Mouse (Mus musculus) neural tube, embryonic 10.5 days (tissue): Measurements from ENCODE around the gene Atxn7l3.

Experiments
- DNase-seq: peaks from one replicate; pipeline ENCODE4 v3.0.0-alpha.2; 2017; ENCODE audit warnings: low spot score; ENCODE audit errors: extremely low spot score

Atxn7l3 gene

GRCm38 (mm10) chr11:102265816-102266215 is 30.6 kb downstream of the Atxn7l3 start:
- DNase-seq: no peak

DNA sequence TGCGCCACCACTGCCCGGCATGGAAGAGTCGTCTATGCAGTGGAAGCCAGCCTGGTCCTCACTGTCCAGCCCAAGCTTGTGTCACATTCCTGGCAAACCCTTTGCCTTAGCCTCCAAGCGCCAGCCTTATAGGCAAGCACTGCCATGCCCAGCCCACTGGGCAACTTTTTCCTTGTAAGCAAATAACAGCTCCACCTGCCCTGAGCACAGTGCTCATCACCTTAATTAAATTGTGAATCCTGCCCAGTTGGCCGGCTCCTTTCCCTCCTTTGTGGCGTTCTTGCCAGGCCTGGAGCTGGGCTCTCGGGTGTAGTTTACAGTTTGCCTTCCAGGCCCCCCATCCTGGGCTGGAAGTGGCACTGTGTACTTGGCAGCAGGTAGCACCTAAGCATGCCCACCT is 33.2 kb downstream of the Atxn7l3 start:
- DNase-seq: no peak

DNA sequence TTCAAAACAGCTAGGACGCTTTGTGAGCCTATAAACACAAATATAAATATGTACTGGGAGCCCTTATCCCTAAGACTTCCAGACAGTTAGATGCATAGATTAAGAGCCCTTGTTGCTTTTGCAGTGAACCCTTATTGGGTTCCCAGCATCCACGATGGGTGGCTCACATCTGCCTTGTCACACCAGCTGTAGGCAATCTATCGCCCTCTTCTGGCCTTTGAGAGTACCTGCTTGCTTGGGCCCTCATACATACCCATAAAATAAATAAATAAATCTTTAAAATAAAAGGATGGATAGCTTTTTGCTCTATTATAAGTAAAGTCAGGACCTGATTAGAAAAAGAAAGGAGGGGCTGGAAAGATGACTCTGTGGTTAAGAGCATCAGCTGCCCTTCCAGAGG is 37.9 kb downstream of the Atxn7l3 start:
- no peak for DNase-seq

DNA sequence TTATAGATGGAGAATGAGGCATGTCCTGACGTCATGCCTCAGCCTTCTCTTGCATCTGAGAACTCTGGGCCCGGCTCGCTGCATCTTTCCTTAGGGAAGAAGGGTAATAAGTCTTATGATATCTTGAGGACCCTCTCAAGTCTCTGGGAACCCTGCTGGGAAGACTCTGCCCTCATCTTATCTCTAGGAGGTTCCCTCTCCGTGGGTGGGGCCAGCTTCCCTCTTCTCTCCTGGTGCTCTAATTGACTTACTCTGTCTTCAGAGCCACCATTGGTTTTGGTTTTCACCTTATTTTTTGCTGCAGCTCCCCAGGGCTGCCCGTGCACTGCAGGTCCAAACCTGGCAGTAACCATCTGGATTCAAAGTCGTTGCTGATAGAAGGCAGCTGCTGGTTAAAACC is 38.3 kb downstream of the Atxn7l3 start:
- DNase-seq: no peak

DNA sequence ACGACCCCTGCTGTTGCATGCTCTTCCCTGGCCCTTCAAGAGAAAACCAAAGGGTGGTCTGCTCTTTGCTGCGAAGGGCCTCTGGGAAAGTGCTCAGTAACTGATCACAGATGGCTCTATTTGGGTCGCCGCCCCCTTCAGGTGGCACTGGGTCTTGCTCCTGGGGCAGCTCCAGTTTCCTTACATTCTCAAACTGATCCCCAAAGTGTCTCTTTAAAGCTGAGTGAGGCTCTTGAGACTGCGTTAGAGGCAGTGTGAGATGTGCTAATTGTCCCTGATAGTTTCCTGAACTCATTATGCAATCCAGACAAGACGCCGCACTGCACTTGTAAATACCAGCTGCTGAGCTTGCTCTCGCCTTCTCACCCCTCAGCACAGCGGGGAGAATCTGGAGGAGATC is 38.9 kb downstream of the Atxn7l3 start:
- no peak for DNase-seq

GRCm38 (mm10) chr11:102249351-102250090 is 46.9 kb downstream of the Atxn7l3 start:
- no peak for DNase-seq

GRCm38 (mm10) chr11:102248630-102249230 is 47.7 kb downstream of the Atxn7l3 start, which contains the start of gene BC030867:
TSS of gene BC030867 (plus strand) at chr11:102248882.
- peak; percentile 99 for DNase-seq

DNA sequence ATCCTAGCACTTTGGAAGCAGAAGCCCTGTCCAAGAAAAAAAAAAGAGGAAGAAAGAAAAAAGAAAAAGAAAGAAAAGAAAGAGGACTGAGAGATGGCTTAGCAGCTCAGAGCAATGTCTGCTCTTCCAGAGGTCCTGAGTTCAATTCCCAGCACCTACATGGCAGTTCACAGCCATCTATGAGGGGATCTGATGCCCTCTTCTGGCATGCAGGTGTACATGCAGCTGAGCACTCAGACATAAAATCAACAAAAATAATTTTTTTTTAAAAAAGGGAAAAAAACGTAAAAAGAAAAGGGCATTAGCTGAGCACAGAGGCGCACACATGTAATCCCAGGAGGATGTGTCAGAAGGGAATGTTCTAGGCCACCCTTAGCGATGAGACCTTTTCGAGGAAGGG is 49.6 kb downstream of the Atxn7l3 start:
- no peak for DNase-seq

GRCm38 (mm10) chr11:102246273-102246635 is 50.2 kb downstream of the Atxn7l3 start:
- DNase-seq: no peak

GRCm38 (mm10) chr11:102245581-102246272 is 50.7 kb downstream of the Atxn7l3 start:
- DNase-seq: no peak

GRCm38 (mm10) chr11:102244926-102245449 is 51.4 kb downstream of the Atxn7l3 start:
- DNase-seq: peak; percentile 54

GRCm38 (mm10) chr11:102241874-102242273 is 54.6 kb downstream of the Atxn7l3 start:
- no peak for DNase-seq

DNA sequence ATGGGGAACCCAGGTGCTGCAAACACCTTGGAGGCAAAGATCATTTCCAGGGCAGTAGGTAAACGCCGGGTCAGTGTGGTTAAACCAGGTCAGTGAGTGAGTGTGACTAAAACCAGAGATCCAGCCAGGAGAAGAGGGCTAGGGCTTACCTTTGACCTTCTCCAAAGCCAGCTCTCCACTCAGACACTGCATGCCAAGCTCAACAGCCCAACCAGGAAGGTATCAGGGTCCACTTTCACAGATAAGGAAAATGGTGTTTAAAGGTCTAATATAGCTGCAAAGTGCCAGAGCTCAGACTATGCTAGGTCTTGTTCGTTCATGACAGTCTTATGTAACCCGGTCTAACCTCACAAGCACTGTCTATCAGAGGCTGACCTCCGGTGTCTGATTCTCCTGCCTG is 55.2 kb downstream of the Atxn7l3 start:
- DNase-seq: no peak

DNA sequence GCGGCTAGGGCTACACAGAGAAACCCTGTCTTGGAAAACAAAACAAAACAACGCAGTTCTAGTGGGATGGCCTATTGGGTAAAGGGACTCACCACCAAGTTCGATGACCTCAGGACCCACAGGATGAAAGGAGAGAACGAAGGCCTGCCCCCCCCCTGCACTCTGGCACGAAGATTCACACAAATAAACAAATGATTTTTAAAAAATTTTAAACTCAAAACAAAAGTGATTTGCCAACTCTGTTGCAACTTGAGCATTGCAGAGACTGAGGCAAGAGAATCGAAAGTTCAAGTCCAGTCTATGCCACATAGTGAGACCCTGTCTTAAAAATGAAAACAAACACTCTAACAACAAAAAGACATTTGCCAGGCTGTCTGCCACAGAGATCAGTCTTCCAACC is 55.8 kb downstream of the Atxn7l3 start:
- no peak for DNase-seq
